Mouse (Mus musculus) MEL (cell line): ENCODE measurements around the gene Apobec2. TPM values are rescaled to one million over a fixed set of nuclear protein-coding genes. Genes with fewer than 3 reads are reported as not detected.

Experiments used
- DNase-seq: peaks from one replicate; pipeline ENCODE4 v3.0.0; 2011; ENCODE audit warnings: low read depth, low spot score
- H3K27ac ChIP-seq: 2 replicates; pipeline ENCODE4 v1.5.1; 2012; ENCODE audit warnings: low read depth, mild to moderate bottlenecking, control low read depth, low read length, moderate library complexity; ENCODE audit not compliant: control insufficient read depth
- H3K27me3 ChIP-seq, 2 experiments: fragments of 150-350 bp in 1 of 2; sonication (generic) in 1 of 2; 2 replicates each; pipeline ENCODE4 v1.6.1; 2012; ENCODE audit warnings: low read length in 2 of 2, mild to moderate bottlenecking in 2 of 2, improper control_type of control experiment in 1 of 2, moderate library complexity in 1 of 2; ENCODE audit not compliant: insufficient read depth in 2 of 2, control insufficient read depth in 1 of 2
- H3K36me3 ChIP-seq, 2 experiments: 2 replicates each; pipeline ENCODE4 v1.6.1; 2012 to 2014; ENCODE audit warnings: low read length in 2 of 2, improper control_type of control experiment in 1 of 2, inconsistent platforms in 1 of 2, mild to moderate bottlenecking in 1 of 2; ENCODE audit not compliant: insufficient read depth in 2 of 2, control insufficient read depth in 1 of 2
- H3K4me1 ChIP-seq, 2 experiments: fragments of 150-350 bp in 1 of 2; sonication (generic) in 1 of 2; 2 replicates each; pipeline ENCODE4 v1.6.1; 2012; ENCODE audit warnings: low read length in 2 of 2, improper control_type of control experiment in 1 of 2, mild to moderate bottlenecking in 1 of 2; ENCODE audit not compliant: insufficient read depth in 2 of 2, control insufficient read depth in 1 of 2
- H3K4me3 ChIP-seq, 2 experiments: fragments of 150-350 bp in 1 of 2; sonication (generic) in 1 of 2; 2 replicates each; pipeline ENCODE4 v1.5.1; 2012; ENCODE audit warnings: low read depth in 2 of 2, low read length in 2 of 2, mild to moderate bottlenecking in 2 of 2, moderate library complexity in 2 of 2, control low read depth in 1 of 2, improper control_type of control experiment in 1 of 2; ENCODE audit not compliant: control insufficient read depth in 1 of 2, insufficient read depth in 1 of 2
- H3K79me2 ChIP-seq: 2 replicates; pipeline ENCODE4 v1.6.1; 2012; ENCODE audit warnings: mild to moderate bottlenecking, low read length, moderate library complexity; ENCODE audit not compliant: control insufficient read depth, poor library complexity, insufficient read depth
- H3K9ac ChIP-seq: 2 replicates; pipeline ENCODE4 v1.6.1; 2012; ENCODE audit warnings: low read depth, mild to moderate bottlenecking, control low read depth, low read length, moderate library complexity; ENCODE audit not compliant: control insufficient read depth, poor library complexity, severe bottlenecking
- H3K9me3 ChIP-seq: fragments of 150-350 bp; sonication (generic); replicated peaks from 2 replicates; pipeline ENCODE4 v1.6.1; 2012; ENCODE audit warnings: mild to moderate bottlenecking, low read length, improper control_type of control experiment, moderate library complexity; ENCODE audit not compliant: insufficient read depth
- CHD1 ChIP-seq: IDR thresholded peaks from 2 replicates; pipeline ENCODE4 v1.6.1; 2012; ENCODE audit warnings: low read depth, mild to moderate bottlenecking, inconsistent platforms, low read length, improper control_type of control experiment
- E2F4 ChIP-seq: IDR thresholded peaks from 2 replicates; pipeline ENCODE4 v1.6.1; 2011; ENCODE audit warnings: low read depth, low read length, improper control_type of control experiment, borderline replicate concordance
- GABPA ChIP-seq: IDR thresholded peaks from 2 replicates; pipeline ENCODE4 v1.6.1; 2012; ENCODE audit warnings: low read depth, mild to moderate bottlenecking, inconsistent platforms, low read length, improper control_type of control experiment, moderate library complexity
- HCFC1 ChIP-seq: IDR thresholded peaks from 2 replicates; pipeline ENCODE4 v1.6.1; 2012; ENCODE audit warnings: low read depth, mild to moderate bottlenecking, inconsistent platforms, low read length, improper control_type of control experiment, moderate library complexity
- KAT2A ChIP-seq: conservative IDR thresholded peaks from 2 replicates; pipeline ENCODE4 v1.6.1; 2012; ENCODE audit warnings: low read depth, low read length, improper control_type of control experiment, inconsistent platforms
- MAFK ChIP-seq: IDR thresholded peaks from 2 replicates; pipeline ENCODE4 v1.6.1; 2011; ENCODE audit warnings: low read depth, mild to moderate bottlenecking, low read length, improper control_type of control experiment, borderline replicate concordance
- MEF2A ChIP-seq: IDR thresholded peaks from 2 replicates; pipeline ENCODE4 v1.6.1; 2014; ENCODE audit warnings: low read depth, mild to moderate bottlenecking, inconsistent platforms, low read length, improper control_type of control experiment; ENCODE audit not compliant: poor library complexity, insufficient replicate concordance, severe bottlenecking; ENCODE audit errors: extremely low read depth
- MXI1 ChIP-seq: IDR thresholded peaks from 2 replicates; pipeline ENCODE4 v1.6.1; 2011; ENCODE audit warnings: mild to moderate bottlenecking, low read depth, low read length, improper control_type of control experiment
- MYB ChIP-seq: IDR thresholded peaks from 2 replicates; pipeline ENCODE4 v1.6.1; 2011; ENCODE audit warnings: mild to moderate bottlenecking, low read depth, low read length, improper control_type of control experiment
- MYC ChIP-seq: IDR thresholded peaks from 2 replicates; pipeline ENCODE4 v1.6.1; 2011; ENCODE audit warnings: low read depth, mild to moderate bottlenecking, low read length, improper control_type of control experiment, moderate library complexity
- NELFE ChIP-seq: IDR thresholded peaks from 2 replicates; pipeline ENCODE4 v1.6.1; 2011; ENCODE audit warnings: low read depth, low read length, improper control_type of control experiment
- NRF1 ChIP-seq: IDR thresholded peaks from 2 replicates; pipeline ENCODE4 v1.6.1; 2014; ENCODE audit warnings: low read depth, mild to moderate bottlenecking, inconsistent platforms, low read length, improper control_type of control experiment, moderate library complexity; ENCODE audit not compliant: poor library complexity, insufficient read depth, severe bottlenecking
- RAD21 ChIP-seq: IDR thresholded peaks from 2 replicates; pipeline ENCODE4 v1.6.1; 2011; ENCODE audit warnings: mild to moderate bottlenecking, low read depth, low read length, improper control_type of control experiment
- SMC3 ChIP-seq: IDR thresholded peaks from 2 replicates; pipeline ENCODE4 v1.6.1; 2011; ENCODE audit warnings: low read depth, low read length, improper control_type of control experiment
- TBP ChIP-seq: IDR thresholded peaks from 2 replicates; pipeline ENCODE4 v1.8.0; 2011; ENCODE audit warnings: low read depth, low read length, improper control_type of control experiment
- TCF12 ChIP-seq: IDR thresholded peaks from 2 replicates; pipeline ENCODE4 v1.6.1; 2014; ENCODE audit warnings: low read depth, mild to moderate bottlenecking, inconsistent platforms, low read length, improper control_type of control experiment, moderate library complexity
- UBTF ChIP-seq: IDR thresholded peaks from 2 replicates; pipeline ENCODE4 v1.6.1; 2012; ENCODE audit warnings: low read depth, mild to moderate bottlenecking, inconsistent platforms, low read length, improper control_type of control experiment, moderate library complexity, borderline replicate concordance; ENCODE audit not compliant: insufficient read depth
- USF1 ChIP-seq: IDR thresholded peaks from 2 replicates; pipeline ENCODE4 v1.6.1; 2014; ENCODE audit warnings: low read depth, mild to moderate bottlenecking, inconsistent platforms, low read length, improper control_type of control experiment, moderate library complexity
- USF2 ChIP-seq, 2 experiments: IDR thresholded peaks; 2 replicates each; pipeline ENCODE4 v1.6.1; 2011 to 2012; ENCODE audit warnings: improper control_type of control experiment in 2 of 2, low read length in 2 of 2, borderline replicate concordance in 1 of 2, inconsistent platforms in 1 of 2, low read depth in 1 of 2, mild to moderate bottlenecking in 1 of 2; ENCODE audit not compliant: insufficient read depth in 1 of 2
- ZC3H11A ChIP-seq: IDR thresholded peaks from 2 replicates; pipeline ENCODE4 v1.6.1; 2012; ENCODE audit warnings: low read depth, mild to moderate bottlenecking, inconsistent platforms, low read length, improper control_type of control experiment
- ZMIZ1 ChIP-seq: IDR thresholded peaks from 2 replicates; pipeline ENCODE4 v1.6.1; 2012; ENCODE audit warnings: low read depth, mild to moderate bottlenecking, inconsistent platforms, low read length, improper control_type of control experiment, moderate library complexity
- ZNF384 ChIP-seq: IDR thresholded peaks from 2 replicates; pipeline ENCODE4 v1.6.1; 2012; ENCODE audit warnings: low read depth, mild to moderate bottlenecking, inconsistent platforms, low read length, improper control_type of control experiment
- polyA plus RNA-seq, 2 experiments: library from polyadenylated mRNA; stranded (reverse) in 1 of 2; unstranded in 1 of 2; fragments of >175 nt in 1 of 2; fragments of >200 nt in 1 of 2; gene quantifications; 2 replicates each; pipeline versions ENCODE4 v1.2.1 to v1.2.4; 2012; ENCODE audit warnings: low replicate concordance in 2 of 2, low read depth in 1 of 2; ENCODE audit not compliant: insufficient read length in 2 of 2, insufficient read depth in 1 of 2, missing spikeins in 1 of 2
- total RNA-seq: library from RNA; depleted of rRNA; stranded (reverse); fragments of 300-350 nt; gene quantifications from 2 replicates; pipeline ENCODE4 v1.2.3, GENCODE M21; 2012

The Apobec2 gene
- total and polyA plus RNA-seq, 3 experiments, result 0.19 to 0.42 TPM; not detected in 1

DNA sequence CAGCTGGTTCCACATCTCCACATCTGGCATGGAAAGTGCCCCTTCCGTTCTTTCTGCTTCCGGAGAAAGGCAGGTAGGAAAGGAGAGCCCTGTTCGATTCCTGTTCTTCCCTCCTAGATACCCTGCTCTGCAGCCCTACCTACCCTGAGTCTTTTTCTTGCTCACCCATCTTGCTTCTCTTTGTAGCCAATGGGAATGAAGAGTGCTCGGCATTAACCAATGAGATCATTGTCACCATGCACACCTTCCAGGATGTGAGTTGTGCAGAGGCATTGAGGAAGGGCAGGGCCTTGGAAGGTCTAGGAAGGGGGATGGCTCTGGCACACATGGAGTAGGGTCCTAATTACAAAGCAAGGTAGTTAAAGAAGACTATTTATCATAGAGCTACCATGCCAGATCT, 30.7 kb upstream of the Apobec2 start:
- no peak for DNase-seq
- Histone ChIP-seq H3K27me3 (no peaks in the 10 kb centered on the region), H3K27ac (no peak overlapping the region), H3K4me3 (no peak overlapping the region), H3K36me3 (no peaks in the 10 kb centered on the region), H3K4me1 (no peaks in the 10 kb centered on the region), H3K9ac (no peak overlapping the region), H3K9me3 (no peaks in the 10 kb centered on the region), H3K79me2 (no peaks in the 10 kb centered on the region)
- TF ChIP-seq ZMIZ1, result no peak
- TF ChIP-seq ZC3H11A, result no peak
- TF ChIP-seq ZNF384, result no peak
- no peak for TF ChIP-seq UBTF
- no peak for TF ChIP-seq MYB
- TF ChIP-seq MAFK, result no peak
- TF ChIP-seq NRF1, result no peak
- no peak for TF ChIP-seq HCFC1
- TF ChIP-seq MXI1, result no peak
- no peak for TF ChIP-seq MEF2A
- no peak for TF ChIP-seq GABPA
- no peak for TF ChIP-seq MYC
- TF ChIP-seq NELFE, result no peak
- TF ChIP-seq E2F4, result no peak
- TF ChIP-seq KAT2A, result no peak
- no peak for TF ChIP-seq TBP
- TF ChIP-seq CHD1, result no peak
- TF ChIP-seq TCF12, result no peak
- TF ChIP-seq USF1, result no peak
- TF ChIP-seq, all 39 proteins: peak for 0

- Histone ChIP-seq H3K36me3 (peaks cover 0 to 6% of the 10 kb centered on the region in 2 experiments; a peak in 2 of 4 replicates), H3K4me1 (peaks cover 0 to 7% of the 10 kb centered on the region in 2 experiments; a peak in 2 of 4 replicates), H3K4me3 (no peak overlapping the region), H3K9ac (no peak overlapping the region), H3K9me3 (no peaks in the 10 kb centered on the region), H3K27ac (no peak overlapping the region), H3K79me2 (no peaks in the 10 kb centered on the region; the same call in 1 of the 2 replicates), H3K27me3 (no peaks in the 10 kb centered on the region)
- TF ChIP-seq MYC, result no peak
- no peak for TF ChIP-seq MYB
- TF ChIP-seq UBTF, result no peak
- no peak for TF ChIP-seq MXI1
- no peak for TF ChIP-seq MEF2A
- no peak for TF ChIP-seq USF2 (IDR thresholded peaks at IDR 0.05; ENCODE audit: borderline replicate concordance in 1 of 2, insufficient read depth in 1 of 2, low read depth in 1 of 2, low read length in 2 of 2)
- TF ChIP-seq RAD21, result no peak
- no peak for TF ChIP-seq TCF12
- no peak for TF ChIP-seq SMC3
- no peak for TF ChIP-seq ZNF384
- TF ChIP-seq GABPA, result no peak
- DNase-seq, result no peak
Observed at GRCm38 (mm10) chr17:48462096-48462495, 29.4 kb upstream of the Apobec2 start.
